Mouse (Mus musculus): Measurements from ENCODE around the gene Cpeb2.

- TF ChIP-seq POLR2A (IDR thresholded peaks at IDR 0.05; ENCODE audit: insufficient read length, low read depth) = no peak
- no peak for TF ChIP-seq E2F4 (IDR thresholded peaks at IDR 0.05; ENCODE audit: insufficient read depth)
- no peak for TF ChIP-seq MYOG (IDR thresholded peaks at IDR 0.05; ENCODE audit: control insufficient read depth in 1 of 3, insufficient read depth in 1 of 3, insufficient read length in 2 of 3, low read depth in 2 of 3)
- TF ChIP-seq POLR2AphosphoS2 (IDR thresholded peaks at IDR 0.05; ENCODE audit: insufficient read length, low read depth) = no peak
- TF ChIP-seq USF1 (IDR thresholded peaks at IDR 0.05; ENCODE audit: low read depth) = no peak
- no peak for TF ChIP-seq MYOD1 (IDR thresholded peaks at IDR 0.05; ENCODE audit: control insufficient read depth in 1 of 3, insufficient read length in 2 of 3, low read depth in 2 of 3)
- TF ChIP-seq MAX (IDR thresholded peaks at IDR 0.05; ENCODE audit: low read depth) = no peak
- no peak for TF ChIP-seq CEBPB (IDR thresholded peaks at IDR 0.05; ENCODE audit: insufficient read depth, poor library complexity, severe bottlenecking)
- TF ChIP-seq SRF (IDR thresholded peaks at IDR 0.05; ENCODE audit: control insufficient read depth, insufficient read length, low read depth) = no peak
- no peak for TF ChIP-seq TCF3 (IDR thresholded peaks at IDR 0.05; ENCODE audit: insufficient read length, low read depth)
- TF ChIP-seq REST (IDR thresholded peaks at IDR 0.05; ENCODE audit: insufficient read depth, insufficient read length) = no peak
- TF ChIP-seq TCF12 (IDR thresholded peaks at IDR 0.05; ENCODE audit: insufficient read depth, poor library complexity, severe bottlenecking) = no peak
Measured at GRCm38 (mm10) chr5:43298975-43299374, 66.0 kb downstream of the Cpeb2 start.

All from myocyte (in vitro differentiated cells).